Mouse (Mus musculus): Measurements from ENCODE around the gene Sf1. TPM values are rescaled to one million over a fixed set of nuclear protein-coding genes. Genes with fewer than 3 reads are reported as not detected.

Gene Sf1
- total and polyA plus RNA-seq, 2 experiments from 2014 or later: 102 to 113 TPM

GRCm38 (mm10) chr19:6346661-6347060 is 16.8 kb upstream of the Sf1 start:
- no peak for DNase-seq
- H3K4me2 ChIP-seq (ENCODE audit: low read depth): no peak overlapping the region
- no peak for TF ChIP-seq CTCF (IDR thresholded peaks at IDR 0.05; ENCODE audit: low read depth)
- H3K36me3 ChIP-seq (ENCODE audit: insufficient read depth): peaks cover 62% of the 10 kb centered on the region
- no peak for ATAC-seq
- WGBS: 90% methylated on average over 10 of the region's 10 CpGs
- no peak overlapping the region for H3K27ac ChIP-seq (ENCODE audit: low read depth, low read length)
- H3K9me3 ChIP-seq (ENCODE audit: low read length): no peaks in the 10 kb centered on the region
- H3K4me3 ChIP-seq (ENCODE audit: low read depth, low read length): no peak overlapping the region
- no peak overlapping the region for H3K9ac ChIP-seq
- no peaks in the 10 kb centered on the region for H3K27me3 ChIP-seq (ENCODE audit: insufficient read depth, low read length)
- H3K4me1 ChIP-seq (ENCODE audit: insufficient read depth): no peaks in the 10 kb centered on the region

GRCm38 (mm10) chr19:6347615-6348014 is 15.9 kb upstream of the Sf1 start:
- ATAC-seq (no peak), DNase-seq (no peak)
- no peak for TF ChIP-seq CTCF (IDR thresholded peaks at IDR 0.05; ENCODE audit: low read depth)
- H3K4me2 ChIP-seq (ENCODE audit: low read depth): no peak overlapping the region
- H3K27me3 ChIP-seq (ENCODE audit: insufficient read depth, low read length): no peaks in the 10 kb centered on the region
- 95% methylated on average over 4 of the region's 4 CpGs for WGBS
- H3K36me3 ChIP-seq (ENCODE audit: insufficient read depth): peaks cover 62% of the 10 kb centered on the region
- H3K4me1 ChIP-seq (ENCODE audit: insufficient read depth): no peaks in the 10 kb centered on the region
- H3K27ac ChIP-seq (ENCODE audit: low read depth, low read length): no peak overlapping the region
- no peaks in the 10 kb centered on the region for H3K9me3 ChIP-seq (ENCODE audit: low read length)
- no peak overlapping the region for H3K9ac ChIP-seq
- no peak overlapping the region for H3K4me3 ChIP-seq (ENCODE audit: low read depth, low read length)

GRCm38 (mm10) chr19:6348717-6349116 is 14.8 kb upstream of the Sf1 start:
- ATAC-seq: no peak
- no peaks in the 10 kb centered on the region for H3K27me3 ChIP-seq (ENCODE audit: insufficient read depth, low read length)
- H3K9me3 ChIP-seq (ENCODE audit: low read length): no peaks in the 10 kb centered on the region
- H3K9ac ChIP-seq: no peak overlapping the region
- no peak for TF ChIP-seq CTCF (IDR thresholded peaks at IDR 0.05; ENCODE audit: low read depth)
- no peak for DNase-seq
- H3K27ac ChIP-seq (ENCODE audit: low read depth, low read length): no peak overlapping the region
- peaks cover 70% of the 10 kb centered on the region for H3K36me3 ChIP-seq (ENCODE audit: insufficient read depth)
- no peak overlapping the region for H3K4me2 ChIP-seq (ENCODE audit: low read depth)
- no peak overlapping the region for H3K4me3 ChIP-seq (ENCODE audit: low read depth, low read length)
- 81% methylated on average over 9 of the region's 9 CpGs for WGBS
- H3K4me1 ChIP-seq (ENCODE audit: insufficient read depth): no peaks in the 10 kb centered on the region

GRCm38 (mm10) chr19:6349215-6349983 is 14.1 kb upstream of the Sf1 start:
- ATAC-seq (no peak), DNase-seq (no peak)
- TF ChIP-seq CTCF (IDR thresholded peaks at IDR 0.05; ENCODE audit: low read depth): no peak
- 62% methylated on average over 14 of the region's 14 CpGs for WGBS
- Histone ChIP-seq H3K9me3 (ENCODE audit: low read length) (no peaks in the 10 kb centered on the region), H3K4me1 (ENCODE audit: insufficient read depth) (no peaks in the 10 kb centered on the region), H3K27me3 (ENCODE audit: insufficient read depth, low read length) (no peaks in the 10 kb centered on the region), H3K9ac (no peak overlapping the region), H3K4me2 (ENCODE audit: low read depth) (no peak overlapping the region), H3K27ac (ENCODE audit: low read depth, low read length) (no peak overlapping the region), H3K4me3 (ENCODE audit: low read depth, low read length) (no peak overlapping the region), H3K36me3 (ENCODE audit: insufficient read depth) (peaks cover 70% of the 10 kb centered on the region)

GRCm38 (mm10) chr19:6351431-6352106 is 11.9 kb upstream of the Sf1 start:
- no peak for DNase-seq
- 60% methylated on average over 14 of the region's 14 CpGs for WGBS
- TF ChIP-seq CTCF (IDR thresholded peaks at IDR 0.05; ENCODE audit: low read depth): no peak

GRCm38 (mm10) chr19:6352107-6352505 is 11.4 kb upstream of the Sf1 start:
- no peak overlapping the region for H3K4me3 ChIP-seq (ENCODE audit: low read depth, low read length)
- DNase-seq (no peak), ATAC-seq (no peak)
- WGBS: 92% methylated on average over 2 of the region's 2 CpGs
- H3K4me2 ChIP-seq (ENCODE audit: low read depth): no peak overlapping the region
- no peaks in the 10 kb centered on the region for H3K9me3 ChIP-seq (ENCODE audit: low read length)
- H3K27me3 ChIP-seq (ENCODE audit: insufficient read depth, low read length): no peaks in the 10 kb centered on the region
- H3K36me3 ChIP-seq (ENCODE audit: insufficient read depth): peaks cover 43% of the 10 kb centered on the region
- no peak for TF ChIP-seq CTCF (IDR thresholded peaks at IDR 0.05; ENCODE audit: low read depth)
- H3K27ac ChIP-seq (ENCODE audit: low read depth, low read length): no peak overlapping the region
- no peak overlapping the region for H3K9ac ChIP-seq
- H3K4me1 ChIP-seq (ENCODE audit: insufficient read depth): no peaks in the 10 kb centered on the region

More at GRCm38 (mm10) chr19:6351431-6352106, 11.9 kb upstream of the Sf1 start:
- no peaks in the 10 kb centered on the region for H3K9me3 ChIP-seq (ENCODE audit: low read length)
- ATAC-seq: no peak
- H3K36me3 ChIP-seq (ENCODE audit: insufficient read depth): peaks cover 48% of the 10 kb centered on the region
- no peak overlapping the region for H3K9ac ChIP-seq
- H3K4me2 ChIP-seq (ENCODE audit: low read depth): no peak overlapping the region
- H3K27me3 ChIP-seq (ENCODE audit: insufficient read depth, low read length): no peaks in the 10 kb centered on the region
- no peak overlapping the region for H3K27ac ChIP-seq (ENCODE audit: low read depth, low read length)
- H3K4me3 ChIP-seq (ENCODE audit: low read depth, low read length): no peak overlapping the region
- H3K4me1 ChIP-seq (ENCODE audit: insufficient read depth): no peaks in the 10 kb centered on the region

GRCm38 (mm10) chr19:6354030-6354429 is 9.5 kb upstream of the Sf1 start:
- Histone ChIP-seq H3K9me3 (ENCODE audit: low read length) (no peaks in the 10 kb centered on the region), H3K27me3 (ENCODE audit: insufficient read depth, low read length) (no peaks in the 10 kb centered on the region), H3K4me2 (ENCODE audit: low read depth) (no peak overlapping the region), H3K9ac (no peak overlapping the region), H3K36me3 (ENCODE audit: insufficient read depth) (peaks cover 32% of the 10 kb centered on the region; the same call in 1 of the 2 replicates), H3K27ac (ENCODE audit: low read depth, low read length) (no peak overlapping the region), H3K4me1 (ENCODE audit: insufficient read depth) (no peaks in the 10 kb centered on the region), H3K4me3 (ENCODE audit: low read depth, low read length) (no peak overlapping the region)
- 77% methylated on average over 7 of the region's 7 CpGs for WGBS
- ATAC-seq: no peak
- no peak for DNase-seq
- no peak for TF ChIP-seq CTCF (IDR thresholded peaks at IDR 0.05; ENCODE audit: low read depth)
